ENCODE assay signal across 8 mouse cellular contexts in the genomic region with DNA sequence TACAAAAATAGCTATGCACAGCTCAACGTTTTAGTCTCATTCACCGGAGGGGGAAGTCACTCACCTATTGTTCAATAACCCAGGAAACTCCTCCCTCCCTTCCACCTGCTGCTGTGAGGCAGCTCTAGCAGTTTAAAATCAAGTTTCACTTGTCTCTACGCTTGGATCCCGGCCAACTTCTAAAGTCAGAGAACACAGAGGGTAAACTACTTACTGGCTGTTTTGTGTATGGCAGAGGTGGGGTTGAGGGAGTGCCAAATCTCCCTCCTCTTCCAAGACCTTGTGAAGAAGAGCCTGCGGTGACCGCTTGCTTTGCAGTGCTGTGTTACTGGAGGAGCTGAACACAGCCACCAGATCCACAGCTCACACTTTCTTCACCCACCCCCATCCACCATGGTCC. TPM values are rescaled to one million over a fixed set of nuclear protein-coding genes. Genes with fewer than 3 reads are reported as not detected.
DNase-seq lines count a peak whose midpoint lies in the region; ATAC-seq and TF ChIP-seq lines count a peak whose summit lies in the region.

No protein-coding gene starts in this region.

- no peaks in the 10 kb centered on the region for H3K27me3 ChIP-seq in kidney, embryonic 14.5 days (ENCODE audit: control insufficient read depth, insufficient read depth, low read length)
- H3K27me3 ChIP-seq in midbrain, postnatal 0 days (ENCODE audit: insufficient read depth, low read length): no peaks in the 10 kb centered on the region

- no peaks in the 10 kb centered on the region for H3K9me3 ChIP-seq in kidney, embryonic 14.5 days (ENCODE audit: control insufficient read depth, low read length)
- no peaks in the 10 kb centered on the region for H3K9me3 ChIP-seq in midbrain, postnatal 0 days (ENCODE audit: low read length)

- H3K36me3 ChIP-seq in kidney, embryonic 14.5 days (ENCODE audit: control insufficient read depth, insufficient read depth, low read length): peaks cover 65% of the 10 kb centered on the region
- H3K36me3 ChIP-seq in midbrain, postnatal 0 days (ENCODE audit: insufficient read depth, low read length): peaks cover 22% of the 10 kb centered on the region

- no peak overlapping the region for H3K4me3 ChIP-seq in kidney, embryonic 14.5 days (ENCODE audit: low read length)
- H3K4me3 ChIP-seq in brown adipose tissue, adult 24 weeks (ENCODE audit: insufficient read depth, low read depth, low read length): no peak overlapping the region
- H3K4me3 ChIP-seq in midbrain, postnatal 0 days (ENCODE audit: low read depth, low read length): no peak overlapping the region

- H3K27ac ChIP-seq in kidney, embryonic 14.5 days (ENCODE audit: low read depth, low read length): no peak overlapping the region
- peak overlapping the region; percentile 78 for H3K27ac ChIP-seq in brown adipose tissue, adult 24 weeks (replicated peaks; ENCODE audit: low read depth, low read length)
- H3K27ac ChIP-seq in midbrain, postnatal 0 days (ENCODE audit: low read depth, low read length): no peak overlapping the region

- peak; percentile 70 for DNase-seq in kidney, adult 11 months
- peak; percentile 52 for DNase-seq in kidney, adult 18-20 months
- DNase-seq in midbrain, postnatal 0 days (ENCODE audit: low spot score): peak; percentile 5
- no peak for DNase-seq in thymus, postnatal 36 days
- DNase-seq in thymus, postnatal 14 days: no peak
- DNase-seq in left cerebral cortex, adult 18-20 months (ENCODE audit: low spot score in 2 of 2): no peak

- H3K4me2 ChIP-seq in kidney, embryonic 14.5 days (replicated peaks; ENCODE audit: low read depth, low read length): no peak overlapping the region
- no peak overlapping the region for H3K4me2 ChIP-seq in midbrain, postnatal 0 days (ENCODE audit: low read depth, low read length, poor library complexity, severe bottlenecking)

- WGBS in kidney, embryonic 14.5 days: 85% methylated on average over 6 of the region's 6 CpGs
- WGBS in midbrain, postnatal 0 days: 63% methylated on average over 6 of the region's 6 CpGs

- no peak overlapping the region for H3K9ac ChIP-seq in kidney, embryonic 14.5 days (ENCODE audit: low read depth, low read length)
- no peak overlapping the region for H3K9ac ChIP-seq in midbrain, postnatal 0 days (replicated peaks; ENCODE audit: low read length, poor library complexity, severe bottlenecking)

- no peak for TF ChIP-seq CTCF in midbrain, postnatal 0 days (IDR thresholded peaks at IDR 0.05)

- no peaks in the 10 kb centered on the region for H3K4me1 ChIP-seq in kidney, embryonic 14.5 days (ENCODE audit: control insufficient read depth, insufficient read depth, low read length)
- H3K4me1 ChIP-seq in brown adipose tissue, adult 24 weeks (ENCODE audit: control insufficient read depth, insufficient read depth, insufficient read length, low read length): peaks cover 20% of the 10 kb centered on the region
- H3K4me1 ChIP-seq in midbrain, postnatal 0 days (ENCODE audit: insufficient read depth, low read length): no peaks in the 10 kb centered on the region

- no peak for ATAC-seq in kidney, embryonic 14.5 days (ENCODE audit: low FRiP score, low TSS enrichment)
- no peak for ATAC-seq in midbrain, postnatal 0 days (ENCODE audit: low FRiP score)

RNA-seq across cellular contexts. Expression of a gene that starts 9.7 kb away (rescaled TPM):
- 27.5 and 44.7 TPM in 2 replicates for polyA plus RNA-seq in kidney, embryonic 14.5 days (2014; fragmentation: Nextera tagmentation; extraction: Ambion mirVana)
- 45.9 and 68.9 TPM in 2 replicates for polyA plus RNA-seq in brown adipose tissue, adult 24 weeks (2012; ENCODE audit: insufficient read depth, insufficient read length, missing spikeins)
- total RNA-seq in midbrain, postnatal 0 days (2014; rRNA removed): 17.9 and 22.6 TPM in 2 replicates
- polyA plus RNA-seq in midbrain, postnatal 0 days (2015; fragmentation: Nextera tagmentation; extraction: Ambion mirVana): 7.8 and 8.5 TPM in 2 replicates
- 10 to 100 TPM; 17.8 to 23.6 TPM for total RNA-seq in left cerebral cortex, adult 18-20 months (2021)

RNA-seq across cellular contexts. Expression of a gene that starts 10.4 kb away (rescaled TPM):
- 989 and 1,322 TPM in 2 replicates for polyA plus RNA-seq in kidney, embryonic 14.5 days (2014; fragmentation: Nextera tagmentation; extraction: Ambion mirVana)
- polyA plus RNA-seq in brown adipose tissue, adult 24 weeks (2012; ENCODE audit: insufficient read depth, insufficient read length, missing spikeins): 659 and 718 TPM in 2 replicates
- 124 and 125 TPM in 2 replicates for total RNA-seq in midbrain, postnatal 0 days (2014; rRNA removed)
- 880 and 907 TPM in 2 replicates for polyA plus RNA-seq in midbrain, postnatal 0 days (2015; fragmentation: Nextera tagmentation; extraction: Ambion mirVana)
- 100 to 1,000 TPM; 398 to 408 TPM for total RNA-seq in left cerebral cortex, adult 18-20 months (2021)

RNA-seq across cellular contexts. Expression of a gene that starts 51.1 kb away (rescaled TPM):
- polyA plus RNA-seq in kidney, embryonic 14.5 days (2014; fragmentation: Nextera tagmentation; extraction: Ambion mirVana): 2.5 and 3.4 TPM in 2 replicates
- 26.8 and 36.1 TPM in 2 replicates for polyA plus RNA-seq in brown adipose tissue, adult 24 weeks (2012; ENCODE audit: insufficient read depth, insufficient read length, missing spikeins)
- total RNA-seq in midbrain, postnatal 0 days (2014; rRNA removed): 26.8 and 29.3 TPM in 2 replicates
- 20.8 and 21.8 TPM in 2 replicates for polyA plus RNA-seq in midbrain, postnatal 0 days (2015; fragmentation: Nextera tagmentation; extraction: Ambion mirVana)
- 10 to 100 TPM; 23.0 to 24.1 TPM for total RNA-seq in left cerebral cortex, adult 18-20 months (2021)

Comparison
In these comparisons a context has a peak if more than half of its experiments do, and no peak if none do; other contexts are left out.
1. DNase-seq: peak in kidney, adult 11 months (single experiment), kidney, adult 18-20 months (single experiment) and midbrain, postnatal 0 days (single experiment); none in thymus, postnatal 36 days (0 of 2), thymus, postnatal 14 days (single experiment) and left cerebral cortex, adult 18-20 months (0 of 2).